Mouse (Mus musculus): ENCODE measurements around the gene Csnk2b.

Csnk2b gene

GRCm38 (mm10) chr17:35120745-35121142 lies 1.1 kb downstream of the Csnk2b start:
- DNase-seq, result no peak

DNA sequence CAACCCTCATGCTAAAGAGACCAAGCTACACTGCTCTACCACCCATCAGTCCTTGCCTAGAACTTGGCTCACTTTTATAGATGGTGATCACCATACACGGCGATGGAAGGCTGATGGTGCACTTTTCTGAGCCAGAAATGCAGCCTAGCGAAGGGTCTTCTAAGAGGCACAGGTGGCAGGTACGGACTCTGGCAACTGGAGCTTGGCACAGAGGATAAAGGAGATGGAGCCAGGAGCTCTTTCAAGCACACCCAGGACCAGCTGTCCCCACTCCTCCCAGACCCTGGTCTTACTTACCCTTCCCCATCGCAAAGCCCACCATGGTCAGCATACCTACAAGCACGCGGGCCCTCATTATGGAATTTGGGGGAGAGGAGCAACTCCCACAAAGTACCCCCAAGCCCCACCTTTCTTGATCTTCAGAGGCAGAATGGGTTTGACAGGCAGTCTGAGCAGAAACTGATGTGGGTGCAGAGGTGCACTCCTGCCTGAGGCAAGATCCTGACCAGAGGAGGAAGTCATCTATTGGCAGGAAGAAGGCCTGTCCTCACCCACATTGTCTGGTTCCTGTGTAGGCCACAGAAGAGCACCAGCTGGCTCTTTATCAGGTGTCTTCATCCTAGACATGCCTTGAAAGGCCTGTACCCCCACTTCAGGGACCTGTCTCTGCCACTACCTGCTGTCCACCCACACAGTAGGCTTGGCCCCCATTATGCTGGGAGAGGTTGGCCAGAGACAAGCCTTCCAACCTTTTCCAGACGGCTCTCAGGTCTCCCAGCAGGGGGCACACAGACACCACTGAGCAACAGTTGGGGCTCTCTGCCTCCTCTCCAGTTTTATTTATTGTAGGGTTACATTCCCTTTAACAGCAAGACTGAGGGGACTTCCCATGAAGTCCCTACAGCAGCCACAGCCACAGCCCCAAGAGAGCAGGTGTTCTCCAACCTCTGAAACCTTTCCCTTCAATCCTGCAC lies 6.5 kb downstream of the Csnk2b start, which contains the start of gene Ly6g5b:
Gene Ly6g5b, minus strand, starts transcription at position 383 of the 974 bp plus-strand sequence.
- peak; percentile 60 to 64 for DNase-seq

DNA sequence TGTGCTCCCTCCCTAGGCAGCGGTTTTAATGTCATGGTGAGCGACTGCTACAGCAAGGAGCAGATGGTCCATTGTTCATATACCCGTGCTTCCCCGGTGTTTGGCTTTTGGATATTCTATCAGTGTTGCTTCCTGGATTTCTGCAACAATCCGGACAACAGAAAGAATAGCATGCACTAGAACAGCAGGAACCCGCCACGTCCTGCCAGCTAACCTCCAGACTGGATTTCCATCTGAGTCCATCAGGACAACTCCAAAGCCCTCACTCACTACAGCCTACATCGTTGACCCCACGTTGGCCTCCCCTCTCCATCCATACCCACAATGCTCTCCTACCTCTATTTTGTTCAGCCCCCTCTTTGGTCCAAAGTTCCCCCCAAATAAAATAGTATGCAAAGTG lies 10.1 kb downstream of the Csnk2b start:
- no peak for DNase-seq

- DNase-seq, result no peak
These were observed 13.8 kb downstream of the Csnk2b start, which contains the start of gene Ly6g5c for GRCm38 (mm10) chr17:35108097-35108496. Ly6g5c (plus strand) TSS chr17:35108279.

DNA sequence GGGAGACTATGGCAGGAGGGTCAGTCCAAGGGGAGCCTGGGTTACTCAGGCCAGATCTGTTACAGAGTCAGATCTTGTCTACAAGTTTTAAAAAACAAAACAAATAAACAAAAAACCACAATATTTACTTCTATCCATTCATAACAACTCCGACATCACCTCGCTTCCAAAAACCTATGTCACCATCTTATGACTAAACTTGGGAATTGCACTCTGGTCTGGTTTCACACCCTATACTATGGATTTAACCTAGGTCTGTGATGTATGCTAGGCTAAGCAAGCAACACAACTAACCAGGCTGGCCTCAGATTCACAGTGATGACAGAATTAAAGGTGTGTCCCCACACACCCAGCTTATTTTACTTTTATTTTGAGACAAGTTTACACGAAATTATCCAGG lies 15.3 kb downstream of the Csnk2b start:
- DNase-seq, result no peak

GRCm38 (mm10) chr17:35105740-35106389 lies 16.0 kb downstream of the Csnk2b start:
- peak; percentile 30 to 46 for DNase-seq

DNA sequence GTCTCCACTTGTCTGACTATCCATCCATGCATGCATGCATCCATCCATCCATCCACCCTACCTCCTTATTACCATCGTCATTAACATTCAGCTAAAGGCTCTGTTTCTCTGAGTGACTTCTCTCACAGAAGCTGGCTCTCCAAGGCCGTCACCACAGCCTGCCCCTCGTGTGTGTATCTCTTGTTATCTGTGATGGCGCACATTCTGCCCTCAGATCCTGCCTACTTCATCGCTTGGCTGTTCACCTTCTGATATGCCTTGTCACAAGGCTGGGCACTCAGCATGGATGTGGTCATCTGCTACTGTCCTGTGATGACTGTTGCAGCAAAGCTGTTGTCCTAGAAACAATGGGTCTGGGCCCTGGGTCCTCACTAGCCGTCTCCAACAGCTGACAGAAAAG lies 17.1 kb downstream of the Csnk2b start:
- DNase-seq, result no peak

- DNase-seq, result no peak
These were observed 17.8 kb downstream of the Csnk2b start for GRCm38 (mm10) chr17:35104079-35104478.

DNA sequence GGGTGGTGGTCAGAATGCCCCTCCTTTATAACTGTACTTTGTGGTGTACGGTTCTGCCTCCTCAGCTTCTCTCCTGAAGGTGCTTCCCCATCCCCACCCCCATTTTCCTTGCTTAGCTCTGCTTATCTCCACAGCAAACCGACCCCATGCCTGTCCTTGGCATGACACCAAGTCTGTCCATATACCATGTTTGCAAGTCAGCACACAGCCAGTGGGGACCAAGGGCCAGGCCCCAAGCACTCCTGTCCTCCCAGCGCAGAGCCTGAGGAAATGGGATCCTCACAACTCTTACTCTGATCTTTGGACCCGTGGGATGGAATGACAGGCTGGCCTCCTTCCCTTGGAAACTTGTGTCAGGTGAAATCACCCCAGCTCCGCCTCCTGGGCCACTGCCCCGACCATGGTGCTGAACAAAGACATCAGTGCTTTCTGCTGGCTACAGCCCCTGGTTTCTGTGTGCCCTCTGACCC lies 18.6 kb downstream of the Csnk2b start:
- DNase-seq, result no peak

- no peak for DNase-seq
These were observed 19.6 kb downstream of the Csnk2b start for GRCm38 (mm10) chr17:35102299-35102698.

- no peak for DNase-seq
These were observed 20.7 kb downstream of the Csnk2b start for GRCm38 (mm10) chr17:35101161-35101560.

DNA sequence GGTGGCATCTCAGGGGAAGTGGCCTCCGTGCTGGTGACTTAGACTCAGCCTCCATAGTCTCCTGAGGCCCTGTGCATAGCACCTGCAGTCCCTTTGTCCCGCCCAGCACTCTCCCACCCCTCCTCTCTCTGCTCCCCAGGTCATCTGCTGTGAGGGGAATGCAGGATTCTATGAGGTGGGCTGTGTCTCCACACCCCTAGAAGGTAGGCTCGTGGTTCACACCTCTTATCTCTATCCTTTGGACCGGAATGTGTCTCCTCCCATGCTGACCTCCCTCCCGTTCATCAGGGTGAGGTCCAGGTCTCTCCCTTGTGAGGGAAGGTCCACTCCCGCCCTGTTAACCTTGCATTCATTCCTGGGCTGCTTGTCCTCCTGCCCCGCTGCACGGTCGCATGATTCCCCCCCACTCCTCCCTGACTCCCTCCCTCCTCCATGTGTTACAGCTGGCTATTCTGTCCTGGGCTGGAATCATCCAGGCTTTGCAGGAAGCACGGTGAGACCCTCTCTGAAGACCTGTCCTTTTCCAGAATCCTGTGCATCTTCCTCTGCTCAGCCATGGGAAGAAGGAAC lies 21.6 kb downstream of the Csnk2b start:
- DNase-seq, result no peak

GRCm38 (mm10) chr17:35097164-35097655 lies 24.6 kb downstream of the Csnk2b start:
- peak in 1 of 2 experiments; percentile 23 for DNase-seq

DNA sequence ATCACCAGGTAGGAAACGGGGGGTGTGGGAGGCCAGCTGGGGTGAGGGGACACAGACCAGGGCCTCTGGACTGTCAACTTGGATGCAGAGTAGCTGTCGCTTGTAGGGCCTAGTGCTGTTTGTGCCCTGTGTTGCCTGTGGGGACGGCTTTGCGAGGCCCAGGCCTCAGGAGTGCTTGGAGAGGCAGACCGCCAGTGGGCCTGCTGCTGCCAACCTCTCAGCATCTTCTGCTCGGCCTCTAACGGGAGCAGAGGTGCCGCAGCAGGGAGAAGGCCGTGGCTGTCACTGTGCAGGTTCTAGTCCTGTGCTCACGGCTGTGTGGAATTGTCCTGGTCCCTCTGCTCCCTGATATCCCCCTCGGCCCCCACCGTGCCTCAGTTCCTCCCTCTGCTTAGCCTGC lies 25.3 kb downstream of the Csnk2b start:
- DNase-seq, result no peak

DNA sequence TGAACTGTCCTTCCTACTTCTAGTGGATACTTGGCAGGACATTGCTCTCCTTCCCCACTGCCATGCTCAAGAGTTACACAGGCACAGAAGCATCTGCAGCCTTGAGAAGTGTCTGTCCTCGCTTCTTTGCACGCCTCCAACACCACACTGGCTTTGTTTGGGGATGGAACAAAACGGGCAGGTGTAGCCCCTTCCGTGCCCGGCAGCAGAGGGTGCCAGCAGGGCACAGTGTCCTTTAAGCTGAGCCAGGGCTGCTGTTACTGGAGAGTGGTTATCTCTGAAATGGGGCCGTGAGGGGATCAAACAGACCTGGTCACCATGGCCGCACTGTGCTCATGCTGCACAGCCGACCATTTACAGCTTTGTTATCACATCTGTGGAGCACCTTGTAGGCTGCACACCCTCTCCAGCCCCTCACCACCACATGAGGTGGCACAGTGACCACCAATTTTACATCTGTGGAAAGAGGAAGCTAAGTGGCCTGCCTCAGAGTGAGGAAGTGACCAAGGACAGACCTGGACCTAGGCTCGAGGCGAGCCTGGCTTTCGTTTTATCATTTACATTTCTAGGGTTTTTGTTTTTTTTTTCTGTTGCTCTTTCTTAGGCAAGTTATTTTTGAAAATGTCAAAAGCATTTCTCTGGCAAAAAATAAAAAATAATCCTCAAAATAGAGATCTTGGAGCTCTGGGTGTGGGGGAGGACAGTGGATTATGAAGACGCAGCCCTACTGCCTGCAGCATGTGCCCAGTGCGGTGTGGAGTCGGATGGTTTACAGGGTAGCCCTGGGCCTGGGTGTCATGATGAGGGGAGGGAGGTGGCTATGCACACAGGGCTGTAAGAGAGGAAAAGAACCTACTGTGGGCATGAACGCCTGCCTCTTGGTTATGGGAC lies 27.1 kb downstream of the Csnk2b start:
- DNase-seq, result no peak

GRCm38 (mm10) chr17:35092403-35093198 lies 29.3 kb downstream of the Csnk2b start:
- DNase-seq, result no peak

DNA sequence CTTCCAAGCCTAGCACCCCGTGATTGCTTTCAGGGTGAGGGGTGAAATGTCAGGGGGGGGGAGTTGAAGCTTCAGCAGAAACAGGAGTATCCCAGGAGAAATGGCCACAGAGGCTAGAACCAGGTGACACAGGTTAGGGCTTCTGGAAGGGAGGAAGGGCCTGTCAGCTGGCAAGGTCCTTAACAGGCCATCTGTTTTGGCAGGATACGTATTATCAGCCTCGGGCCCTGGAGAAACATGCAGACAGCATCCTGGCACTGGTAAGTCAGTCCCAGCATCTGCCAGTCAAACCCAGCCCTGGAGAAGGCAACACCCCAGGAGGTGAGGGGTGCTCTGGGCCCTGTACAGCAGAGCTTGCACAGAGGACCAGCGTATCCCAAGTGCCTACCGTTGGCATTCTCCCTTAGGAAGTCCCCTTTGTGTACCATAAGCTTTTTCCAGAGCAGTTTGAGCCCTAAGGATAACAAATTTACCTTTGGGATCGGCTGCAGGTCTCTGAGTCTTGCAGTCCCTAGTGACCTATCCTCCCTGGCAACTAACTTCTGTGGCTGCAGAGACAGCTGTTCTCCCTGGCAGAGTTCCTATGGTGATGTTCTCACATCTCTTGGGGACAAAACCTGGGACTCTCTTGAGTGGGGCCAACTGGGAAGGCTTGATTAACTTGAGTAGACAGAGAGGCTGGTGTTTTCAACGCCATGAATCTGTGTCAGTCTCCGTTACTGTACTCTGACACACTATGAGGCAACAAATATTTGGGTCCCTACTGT lies 31.5 kb downstream of the Csnk2b start:
- DNase-seq, result no peak

DNA sequence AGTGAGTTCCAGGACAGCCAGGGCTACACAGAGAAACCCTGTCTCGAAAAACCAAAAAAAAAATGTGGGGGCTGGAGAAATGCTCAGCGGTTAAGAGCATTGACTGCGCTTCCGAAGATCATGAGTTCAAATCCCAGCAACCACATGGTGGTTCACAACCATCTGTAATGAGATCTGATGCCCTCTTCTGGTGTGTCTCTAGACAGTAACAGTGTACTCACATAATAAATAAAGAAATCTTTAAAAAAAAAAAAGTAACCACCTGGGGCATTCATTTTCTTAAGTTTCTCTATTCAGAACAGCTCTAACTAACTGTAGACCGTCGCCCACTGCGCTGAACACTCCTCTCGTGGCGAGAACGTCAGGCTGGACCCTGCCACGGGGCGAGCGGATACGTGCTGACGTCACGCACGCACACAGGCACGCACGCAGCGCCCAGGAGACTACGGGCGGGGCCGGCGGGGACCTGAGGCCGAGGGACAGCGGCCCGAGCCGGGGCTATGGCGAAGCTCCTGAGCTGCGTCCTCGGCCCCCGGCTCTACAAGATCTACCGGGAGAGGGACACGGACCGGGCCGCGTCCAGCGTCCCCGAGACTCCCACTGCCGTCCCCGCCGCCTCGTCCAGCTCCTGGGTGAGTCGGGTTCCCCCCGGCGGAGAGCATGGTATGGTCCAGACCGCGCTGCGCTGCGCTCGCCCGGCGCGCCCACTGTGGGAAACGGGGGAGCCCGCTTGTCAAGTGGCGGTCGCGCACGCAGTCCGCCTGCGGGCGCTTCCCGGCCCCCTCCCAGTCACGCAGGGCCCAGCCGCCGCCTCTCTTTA lies 32.8 kb downstream of the Csnk2b start, which contains the start of gene Abhd16a:
Gene Abhd16a, plus strand, starts transcription at position 439 of the 820 bp plus-strand sequence.
- peak; percentile 93 to 96 for DNase-seq

DNA sequence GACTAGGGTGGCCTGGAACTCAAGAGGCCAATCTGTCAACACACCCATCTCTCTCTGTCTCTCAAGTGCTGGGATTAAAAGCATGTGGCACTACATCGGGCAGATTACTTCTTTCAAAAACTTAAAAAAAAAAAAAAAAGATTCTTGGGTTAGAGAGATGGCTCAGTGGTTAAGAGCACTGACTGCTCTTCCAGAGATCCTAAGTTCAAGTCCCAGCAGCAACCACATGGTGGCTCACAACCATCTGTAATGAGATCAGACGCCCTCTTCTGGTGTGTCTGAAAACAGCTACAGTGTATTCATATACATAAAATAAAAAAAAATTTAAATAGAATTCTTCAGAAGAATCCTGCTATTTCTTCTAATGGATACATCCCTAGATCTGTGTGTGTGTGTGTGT lies 33.7 kb downstream of the Csnk2b start:
- DNase-seq, result no peak
